Mouse (Mus musculus) hindbrain, embryonic 14.5 days (tissue): ENCODE data around the gene St6galnac3. TPM values are rescaled to one million over a fixed set of nuclear protein-coding genes. Genes with fewer than 3 reads are reported as not detected.
A peak's percentile ranks its signal among the peaks of the same experiment; 100 is the strongest.

Experiments
- ATAC-seq: fragments of 200-750 bp; cut with Nextera tagmentation; 2 replicates; pipeline ENCODE4 v1.8.0; 2017; ENCODE audit warnings: moderate number of reproducible peaks, mild to moderate bottlenecking, moderate TSS enrichment, moderate library complexity; ENCODE audit not compliant: low FRiP score
- DNase-seq: peaks from one replicate; pipeline ENCODE4 v3.0.0-alpha.2; 2015; ENCODE audit warnings: low spot score
- H3K27ac ChIP-seq: fragments of 300-500 bp; sonication (generic); 2 replicates; pipeline ENCODE4 v1.5.1; 2014; ENCODE audit warnings: mild to moderate bottlenecking, moderate library complexity
- H3K27me3 ChIP-seq: fragments of 300-500 bp; sonication (generic); 2 replicates; pipeline ENCODE4 v1.6.1; 2014; ENCODE audit warnings: mild to moderate bottlenecking, low read length, mixed read lengths; ENCODE audit not compliant: control insufficient read depth, insufficient read depth
- H3K36me3 ChIP-seq: fragments of 300-500 bp; sonication (generic); replicated peaks from 2 replicates; pipeline ENCODE4 v1.6.1; 2014; ENCODE audit not compliant: control insufficient read depth, insufficient read depth
- H3K4me1 ChIP-seq: fragments of 300-500 bp; sonication (generic); replicated peaks from 2 replicates; pipeline ENCODE4 v1.6.1; 2014; ENCODE audit warnings: antibody characterized with exemption, low read length, mixed read lengths; ENCODE audit not compliant: control insufficient read depth, insufficient read depth
- H3K4me2 ChIP-seq: fragments of 300-500 bp; sonication (generic); replicated peaks from 2 replicates; pipeline ENCODE4 v1.6.1; 2014; ENCODE audit warnings: mild to moderate bottlenecking, moderate library complexity
- H3K4me3 ChIP-seq: fragments of 300-500 bp; sonication (generic); replicated peaks from 2 replicates; pipeline ENCODE4 v1.5.1; 2014; ENCODE audit warnings: mild to moderate bottlenecking, low read length
- H3K9ac ChIP-seq: fragments of 300-500 bp; sonication (generic); 2 replicates; pipeline ENCODE4 v1.6.1; 2014
- H3K9me3 ChIP-seq: fragments of 300-500 bp; sonication (generic); 2 replicates; pipeline ENCODE4 v1.6.1; 2016; ENCODE audit warnings: low read length; ENCODE audit not compliant: control insufficient read depth
- WGBS: fragments of 180-500 bp; shearing (Covaris S2); extraction: QIAGEN DNeasy Blood & Tissue Kit; methylation state at CpG from one replicate; pipeline ENCODE4 v1.1.7; 2014; 5-methylcytosine and 5-hydroxymethylcytosine counted together
- polyA plus RNA-seq: library from polyadenylated mRNA; unstranded; fragments of >200 nt; fragmentation: Nextera tagmentation; extraction: Ambion mirVana; gene quantifications from 2 replicates; pipeline ENCODE4 v1.2.1, GENCODE M21; 2014

The St6galnac3 gene
- polyA plus RNA-seq, 1 experiment from 2014 or later = 28.3 TPM

- no peak overlapping the region for H3K27ac ChIP-seq
- H3K4me2 ChIP-seq = no peak overlapping the region
- no peak for DNase-seq
- H3K4me3 ChIP-seq = no peak overlapping the region
- 75% methylated on average over 3 of the region's 3 CpGs for WGBS
- no peaks in the 10 kb centered on the region for H3K27me3 ChIP-seq
- H3K9ac ChIP-seq = no peak overlapping the region
- ATAC-seq = no peak
- H3K36me3 ChIP-seq = no peaks in the 10 kb centered on the region
- H3K9me3 ChIP-seq = no peaks in the 10 kb centered on the region
- no peaks in the 10 kb centered on the region for H3K4me1 ChIP-seq
Measured at GRCm38 (mm10) chr3:153305153-153305552, 419.8 kb downstream of the St6galnac3 start.

GRCm38 (mm10) chr3:153302376-153302775 lies 422.6 kb downstream of the St6galnac3 start:
- H3K27me3 ChIP-seq = no peaks in the 10 kb centered on the region
- no peak overlapping the region for H3K4me2 ChIP-seq
- WGBS = 89% methylated on average over 7 of the region's 7 CpGs
- no peak overlapping the region for H3K27ac ChIP-seq
- no peak overlapping the region for H3K4me3 ChIP-seq
- no peaks in the 10 kb centered on the region for H3K4me1 ChIP-seq
- no peaks in the 10 kb centered on the region for H3K9me3 ChIP-seq
- H3K9ac ChIP-seq = no peak overlapping the region
- H3K36me3 ChIP-seq = no peaks in the 10 kb centered on the region
- no peak for DNase-seq
- no peak for ATAC-seq

- H3K9ac ChIP-seq = no peak overlapping the region
- no peaks in the 10 kb centered on the region for H3K4me1 ChIP-seq
- no peaks in the 10 kb centered on the region for H3K27me3 ChIP-seq
- no peak overlapping the region for H3K4me2 ChIP-seq
- ATAC-seq (no peak), DNase-seq (no peak)
- H3K27ac ChIP-seq = no peak overlapping the region
- H3K9me3 ChIP-seq = no peaks in the 10 kb centered on the region
- no peak overlapping the region for H3K4me3 ChIP-seq
- H3K36me3 ChIP-seq = no peaks in the 10 kb centered on the region
- WGBS = 65% methylated on average over 22 of the region's 22 CpGs
Measured at GRCm38 (mm10) chr3:153296375-153297068, 428.5 kb downstream of the St6galnac3 start.

- H3K27ac ChIP-seq = no peak overlapping the region
- DNase-seq (no peak), ATAC-seq (peak; percentile 24; the same call in 1 of the 2 replicates)
- no peak overlapping the region for H3K9ac ChIP-seq
- no peak overlapping the region for H3K4me2 ChIP-seq
- 95% methylated on average over 5 of the region's 5 CpGs for WGBS
- no peaks in the 10 kb centered on the region for H3K4me1 ChIP-seq
- no peak overlapping the region for H3K4me3 ChIP-seq
- no peaks in the 10 kb centered on the region for H3K9me3 ChIP-seq
- no peaks in the 10 kb centered on the region for H3K27me3 ChIP-seq
- no peaks in the 10 kb centered on the region for H3K36me3 ChIP-seq
Measured at GRCm38 (mm10) chr3:153292853-153293252, 432.1 kb downstream of the St6galnac3 start.

- no peak for ATAC-seq
- 76% methylated on average over 9 of the region's 9 CpGs for WGBS
Measured at GRCm38 (mm10) chr3:153292363-153292762, 432.6 kb downstream of the St6galnac3 start.

GRCm38 (mm10) chr3:153291406-153292045 lies 433.4 kb downstream of the St6galnac3 start:
- 89% methylated on average over 6 of the region's 6 CpGs for whole genome bisulfite sequencing
- ATAC-seq (no peak), DNase-seq (no peak)
- H3K27me3 ChIP-seq = no peaks in the 10 kb centered on the region
- no peaks in the 10 kb centered on the region for H3K9me3 ChIP-seq
- no peak overlapping the region for H3K4me2 ChIP-seq
- no peaks in the 10 kb centered on the region for H3K36me3 ChIP-seq
- no peak overlapping the region for H3K27ac ChIP-seq
- no peak overlapping the region for H3K4me3 ChIP-seq
- H3K4me1 ChIP-seq = no peaks in the 10 kb centered on the region
- no peak overlapping the region for H3K9ac ChIP-seq

More at GRCm38 (mm10) chr3:153292363-153292762, 432.6 kb downstream of the St6galnac3 start:
- no peak overlapping the region for H3K4me2 ChIP-seq
- no peaks in the 10 kb centered on the region for H3K36me3 ChIP-seq
- H3K27ac ChIP-seq = no peak overlapping the region
- no peak overlapping the region for H3K9ac ChIP-seq
- no peak for DNase-seq
- H3K4me3 ChIP-seq = no peak overlapping the region
- no peaks in the 10 kb centered on the region for H3K4me1 ChIP-seq
- H3K9me3 ChIP-seq = no peaks in the 10 kb centered on the region
- no peaks in the 10 kb centered on the region for H3K27me3 ChIP-seq

GRCm38 (mm10) chr3:153289971-153290370 lies 435.0 kb downstream of the St6galnac3 start:
- no peak overlapping the region for H3K4me2 ChIP-seq
- H3K36me3 ChIP-seq = no peaks in the 10 kb centered on the region
- no peaks in the 10 kb centered on the region for H3K4me1 ChIP-seq
- no peaks in the 10 kb centered on the region for H3K9me3 ChIP-seq
- ATAC-seq (no peak), DNase-seq (no peak)
- H3K9ac ChIP-seq = no peak overlapping the region
- no peaks in the 10 kb centered on the region for H3K27me3 ChIP-seq
- H3K27ac ChIP-seq = no peak overlapping the region
- no peak overlapping the region for H3K4me3 ChIP-seq
- WGBS = 87% methylated on average over 4 of the region's 4 CpGs

GRCm38 (mm10) chr3:153287564-153287963 lies 437.4 kb downstream of the St6galnac3 start:
- WGBS = 98% methylated on average over 4 of the region's 4 CpGs

GRCm38 (mm10) chr3:153287081-153287480 lies 437.9 kb downstream of the St6galnac3 start:
- H3K4me3 ChIP-seq = no peak overlapping the region

More at GRCm38 (mm10) chr3:153287564-153287963, 437.4 kb downstream of the St6galnac3 start:
- DNase-seq (no peak), ATAC-seq (no peak)
- no peak overlapping the region for H3K4me2 ChIP-seq
- peaks cover 11% of the 10 kb centered on the region; the same call in 1 of the 2 replicates for H3K4me1 ChIP-seq
- no peak overlapping the region for H3K27ac ChIP-seq
- no peak overlapping the region for H3K9ac ChIP-seq
- no peak overlapping the region for H3K4me3 ChIP-seq
- H3K36me3 ChIP-seq = no peaks in the 10 kb centered on the region
- H3K27me3 ChIP-seq = no peaks in the 10 kb centered on the region
- H3K9me3 ChIP-seq = no peaks in the 10 kb centered on the region

More at GRCm38 (mm10) chr3:153287081-153287480, 437.9 kb downstream of the St6galnac3 start:
- no peak for ATAC-seq
- Histone ChIP-seq H3K9ac (no peak overlapping the region), H3K27me3 (no peaks in the 10 kb centered on the region), H3K36me3 (no peaks in the 10 kb centered on the region), H3K9me3 (no peaks in the 10 kb centered on the region), H3K4me2 (no peak overlapping the region), H3K4me1 (peaks cover 15% of the 10 kb centered on the region; the same call in 1 of the 2 replicates), H3K27ac (no peak overlapping the region)
- WGBS = 66% methylated on average over 6 of the region's 6 CpGs
- no peak for DNase-seq
